Mouse (Mus musculus) hindlimb bud, embryonic 11.5 days (tissue): Measurements from ENCODE around the gene Smcr8.
"Not testable (repeated sequence)": the region's sequence is repeated elsewhere in the genome, so short reads cannot be mapped to it uniquely, and the experiment has no call there.

Experiments
- DNase-seq: peaks from one replicate; pipeline ENCODE4 v3.0.0-alpha.2; 2012; ENCODE audit warnings: low read depth, low spot score; ENCODE audit errors: extremely low spot score

Gene Smcr8

GRCm38 (mm10) chr11:60779673-60780189, 2.4 kb downstream of the Smcr8 start:
- no peak for DNase-seq

- DNase-seq: no peak
Observed at GRCm38 (mm10) chr11:60784179-60784922, 7.0 kb downstream of the Smcr8 start.

GRCm38 (mm10) chr11:60787595-60787994, 10.3 kb downstream of the Smcr8 start:
- DNase-seq: no peak

- no peak for DNase-seq
Observed at GRCm38 (mm10) chr11:60790472-60790871, 13.1 kb downstream of the Smcr8 start.

GRCm38 (mm10) chr11:60796342-60796741, 19.0 kb downstream of the Smcr8 start:
- no peak for DNase-seq

GRCm38 (mm10) chr11:60799977-60800376, 22.7 kb downstream of the Smcr8 start:
- DNase-seq: no peak

GRCm38 (mm10) chr11:60800892-60801291, 23.6 kb downstream of the Smcr8 start:
- no peak for DNase-seq

- DNase-seq: no peak
Observed at GRCm38 (mm10) chr11:60808286-60809070, 31.2 kb downstream of the Smcr8 start.

GRCm38 (mm10) chr11:60809546-60809945, 32.2 kb downstream of the Smcr8 start:
- DNase-seq: no peak

- no peak for DNase-seq
Observed at GRCm38 (mm10) chr11:60810046-60810965, 33.0 kb downstream of the Smcr8 start.

GRCm38 (mm10) chr11:60811054-60811460, 33.7 kb downstream of the Smcr8 start:
- DNase-seq: peak; percentile 64

- DNase-seq: not testable (repeated sequence)
Observed at GRCm38 (mm10) chr11:60811618-60812017, 34.3 kb downstream of the Smcr8 start, which contains the start of gene Shmt1. Gene Shmt1, minus strand, starts transcription at chr11:60811718.

GRCm38 (mm10) chr11:60816398-60816797, 39.1 kb downstream of the Smcr8 start:
- DNase-seq: no peak

- DNase-seq: no peak
Observed at GRCm38 (mm10) chr11:60823771-60824170, 46.4 kb downstream of the Smcr8 start.

GRCm38 (mm10) chr11:60825191-60825590, 47.9 kb downstream of the Smcr8 start:
- no peak for DNase-seq

- no peak for DNase-seq
Observed at GRCm38 (mm10) chr11:60826700-60827099, 49.4 kb downstream of the Smcr8 start.

- DNase-seq: no peak
Observed at GRCm38 (mm10) chr11:60827241-60827945, 50.1 kb downstream of the Smcr8 start.

- DNase-seq: no peak
Observed at GRCm38 (mm10) chr11:60828903-60829302, 51.6 kb downstream of the Smcr8 start.

GRCm38 (mm10) chr11:60830433-60831052, 53.2 kb downstream of the Smcr8 start, which contains the start of gene Dhrs7b:
Gene Dhrs7b, plus strand, starts transcription at chr11:60830631.
- DNase-seq: peak; percentile 91

GRCm38 (mm10) chr11:60836897-60837296, 59.6 kb downstream of the Smcr8 start:
- no peak for DNase-seq
